Mouse (Mus musculus) kidney, adult 2 months (tissue): ENCODE measurements around the gene Cep350. TPM values are rescaled to one million over a fixed set of nuclear protein-coding genes. Genes with fewer than 3 reads are reported as not detected.

ENCODE experiments used
- DNase-seq: peaks from one replicate; pipeline ENCODE4 v3.0.0; 2021
- H3K27ac ChIP-seq: fragments of 200-500 bp; 2 replicates; pipeline ENCODE4 v1.5.1; 2012; ENCODE audit warnings: low read depth, low read length, control low read depth, inconsistent platforms; ENCODE audit not compliant: insufficient read depth
- H3K27me3 ChIP-seq: fragments of 200-500 bp; replicated peaks from 2 replicates; pipeline ENCODE4 v1.6.1; 2012; ENCODE audit warnings: mild to moderate bottlenecking, moderate library complexity, low read length, inconsistent platforms; ENCODE audit not compliant: control insufficient read depth, insufficient read depth
- H3K36me3 ChIP-seq: fragments of 200-500 bp; 2 replicates; pipeline ENCODE4 v1.6.1; 2012; ENCODE audit warnings: mild to moderate bottlenecking, moderate library complexity, low read length, inconsistent platforms; ENCODE audit not compliant: control insufficient read depth, insufficient read depth
- H3K4me1 ChIP-seq: fragments of 200-500 bp; 2 replicates; pipeline ENCODE4 v1.6.1; 2011; ENCODE audit warnings: low read length; ENCODE audit not compliant: control insufficient read depth, insufficient read depth
- H3K4me3 ChIP-seq: fragments of 200-500 bp; 2 replicates; pipeline ENCODE4 v1.5.1; 2011; ENCODE audit warnings: mild to moderate bottlenecking, low read depth, low read length, control low read depth; ENCODE audit not compliant: insufficient read depth
- CTCF ChIP-seq: fragments of 200-500 bp; conservative IDR thresholded peaks from 2 replicates; pipeline ENCODE4 v1.5.1; 2011; ENCODE audit warnings: low read depth, mild to moderate bottlenecking, control low read depth, low read length, moderate library complexity, mixed read lengths; ENCODE audit not compliant: insufficient read depth, insufficient read length
- POLR2A ChIP-seq: fragments of 200-500 bp; IDR thresholded peaks from one replicate; pipeline ENCODE4 v1.6.1; 2011; ENCODE audit warnings: low read depth, low read length, control low read depth
- WGBS: fragments of 180-500 bp; shearing (Covaris S2); methylation state at CpG from one replicate; pipeline ENCODE4 v1.1.7; 2018; 5-methylcytosine and 5-hydroxymethylcytosine counted together
- polyA plus RNA-seq: library from polyadenylated mRNA; depleted of rRNA; stranded (reverse); fragments of >200 nt; gene quantifications from 2 replicates; pipeline ENCODE4 v1.2.3, GENCODE M21; 2012

Cep350 gene
- polyA plus RNA-seq, 1 experiment = 5.2 TPM

DNA sequence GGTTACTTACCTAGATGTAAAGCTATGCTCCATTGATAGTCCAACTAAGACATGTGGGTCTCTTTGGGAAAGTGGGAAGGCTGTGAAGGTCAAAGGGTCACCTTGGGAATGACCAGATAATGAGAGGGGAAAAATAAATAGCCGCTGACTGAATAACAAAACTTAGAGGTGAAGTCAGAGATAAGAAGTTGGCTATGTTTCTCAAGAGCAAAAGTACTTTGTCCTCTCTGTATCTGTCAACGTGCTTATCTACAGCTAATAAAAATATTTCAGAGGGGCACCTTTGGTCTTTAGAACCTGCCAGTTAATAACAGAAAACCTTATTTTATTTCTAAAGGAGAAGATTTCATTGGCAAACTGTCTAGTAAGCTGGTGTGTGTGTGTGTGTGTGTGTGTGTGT lies 22.6 kb upstream of the Cep350 start:
- no peak for DNase-seq
- H3K27me3 ChIP-seq = no peaks in the 10 kb centered on the region
- no peaks in the 10 kb centered on the region for H3K36me3 ChIP-seq
- no peak overlapping the region for H3K27ac ChIP-seq
- 81% methylated on average over 2 of the region's 2 CpGs for WGBS
- no peaks in the 10 kb centered on the region for H3K4me1 ChIP-seq
- no peak overlapping the region for H3K4me3 ChIP-seq
- TF ChIP-seq POLR2A = no peak
- TF ChIP-seq CTCF = no peak

DNA sequence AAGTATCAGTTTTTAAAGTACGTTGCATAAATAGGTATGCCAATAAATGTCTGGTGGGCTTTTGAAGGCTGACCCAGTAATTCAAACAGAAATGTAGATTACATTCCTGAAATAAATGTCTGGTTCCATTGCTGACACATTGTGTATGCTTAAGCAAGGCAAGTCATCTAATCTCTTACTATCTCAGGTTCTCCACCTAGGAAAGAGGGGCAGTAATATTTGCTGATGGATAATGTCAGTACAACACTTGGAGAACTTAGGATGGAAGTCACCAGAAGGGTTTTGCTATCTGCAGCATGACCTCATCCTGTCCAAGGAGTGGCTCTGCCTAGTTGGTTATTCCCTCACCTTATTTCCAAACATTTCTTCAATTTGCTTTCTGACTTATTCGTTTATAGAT lies 21.5 kb upstream of the Cep350 start:
- Histone ChIP-seq H3K4me1 (no peaks in the 10 kb centered on the region), H3K36me3 (no peaks in the 10 kb centered on the region), H3K4me3 (no peak overlapping the region), H3K27ac (no peak overlapping the region), H3K27me3 (no peaks in the 10 kb centered on the region)
- no peak for TF ChIP-seq POLR2A
- no peak for TF ChIP-seq CTCF
- 81% methylated on average over 2 of the region's 2 CpGs for WGBS
- no peak for DNase-seq

DNA sequence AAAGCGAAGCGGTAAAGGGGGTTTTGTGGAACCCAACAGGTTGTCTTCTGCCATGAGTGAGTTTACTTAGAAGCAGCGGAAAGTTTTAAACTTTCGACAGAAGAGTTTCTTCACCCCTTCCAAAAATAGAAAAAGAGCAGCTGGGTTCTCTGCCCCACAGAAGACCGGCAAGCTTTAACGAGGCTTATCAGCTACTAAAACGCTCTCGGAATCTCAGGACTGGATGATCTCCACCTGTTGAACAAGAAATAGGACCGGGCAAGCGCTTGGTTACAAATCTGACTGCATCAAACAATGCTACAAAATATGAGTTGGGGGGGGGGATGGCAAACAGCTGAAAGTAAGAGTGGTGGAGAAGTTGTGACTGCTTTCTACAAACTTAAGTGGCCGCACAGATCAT lies 17.3 kb upstream of the Cep350 start:
- TF ChIP-seq CTCF (no peak), POLR2A (no peak)
- 58% methylated on average over 11 of the region's 11 CpGs for WGBS
- Histone ChIP-seq H3K27ac (no peak overlapping the region), H3K4me1 (no peaks in the 10 kb centered on the region), H3K36me3 (no peaks in the 10 kb centered on the region), H3K4me3 (no peak overlapping the region), H3K27me3 (no peaks in the 10 kb centered on the region)
- no peak for DNase-seq

DNA sequence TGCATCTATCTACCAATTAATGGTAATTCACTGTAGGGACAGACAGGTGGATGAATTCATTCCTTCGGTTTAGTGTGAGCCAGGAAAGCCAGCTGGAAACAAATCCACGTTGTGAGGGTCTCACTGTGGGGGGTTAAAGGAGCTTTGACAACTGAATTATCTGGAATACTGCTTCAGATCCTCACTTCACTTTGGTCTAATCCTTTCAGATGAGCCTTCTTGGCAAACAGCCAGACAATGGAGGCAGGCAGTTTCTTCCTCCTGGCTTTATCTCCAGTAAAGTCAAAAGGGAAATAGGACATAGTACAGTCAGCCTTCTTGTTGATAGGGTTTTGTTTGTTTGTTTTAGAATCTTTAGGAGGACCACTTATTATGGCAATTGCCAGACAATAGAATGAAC lies 16.3 kb upstream of the Cep350 start:
- Histone ChIP-seq H3K27me3 (no peaks in the 10 kb centered on the region), H3K27ac (no peak overlapping the region), H3K4me1 (no peaks in the 10 kb centered on the region), H3K4me3 (no peak overlapping the region), H3K36me3 (no peaks in the 10 kb centered on the region)
- peak; percentile 12 for DNase-seq
- no peak for TF ChIP-seq POLR2A
- no peak for TF ChIP-seq CTCF
- 41% methylated on average over 2 of the region's 2 CpGs for WGBS

DNA sequence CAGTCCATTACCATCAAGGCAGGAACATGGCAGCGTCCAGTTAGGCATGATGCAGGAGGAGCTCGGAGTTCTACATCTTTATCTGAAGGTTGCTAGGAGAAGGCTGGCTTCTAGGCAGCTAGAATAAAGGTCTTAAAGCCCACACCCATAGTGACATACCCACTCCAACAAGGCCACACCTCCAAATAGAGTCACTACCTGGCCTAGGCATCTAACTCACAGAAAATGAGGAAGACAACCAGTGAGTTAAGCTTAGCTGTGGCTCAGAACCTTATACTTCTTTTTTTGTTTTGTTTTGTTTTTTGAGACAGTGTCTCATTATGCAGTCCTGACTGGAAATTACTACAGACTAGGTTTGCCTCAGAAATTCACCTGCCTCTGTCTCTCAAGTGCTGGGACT lies 14.6 kb upstream of the Cep350 start:
- Histone ChIP-seq H3K27me3 (no peaks in the 10 kb centered on the region), H3K4me1 (no peaks in the 10 kb centered on the region), H3K27ac (no peak overlapping the region), H3K4me3 (no peak overlapping the region), H3K36me3 (no peaks in the 10 kb centered on the region)
- no peak for DNase-seq
- TF ChIP-seq CTCF (no peak), POLR2A (no peak)
- 90% methylated on average over 2 of the region's 2 CpGs for WGBS

GRCm38 (mm10) chr1:155974931-155975330 lies 1.9 kb upstream of the Cep350 start:
- H3K4me3 ChIP-seq = no peak overlapping the region
- H3K27me3 ChIP-seq = no peaks in the 10 kb centered on the region
- TF ChIP-seq CTCF (no peak), POLR2A (no peak)
- DNase-seq = no peak
- H3K36me3 ChIP-seq = no peaks in the 10 kb centered on the region
- WGBS = 16% methylated on average over 2 of the region's 2 CpGs
- no peaks in the 10 kb centered on the region for H3K4me1 ChIP-seq
- no peak overlapping the region for H3K27ac ChIP-seq

- TF ChIP-seq CTCF (0 out of 2 replicates have a peak, but pooled peaks have one; percentile 20), POLR2A (no peak)
- Histone ChIP-seq H3K36me3 (no peaks in the 10 kb centered on the region), H3K27ac (peak overlapping the region; percentile 91), H3K4me3 (peak overlapping the region; percentile 73), H3K4me1 (no peaks in the 10 kb centered on the region), H3K27me3 (no peaks in the 10 kb centered on the region)
- WGBS = 8% methylated on average over 19 of the region's 19 CpGs
- no peak for DNase-seq
These were observed 794 bp upstream of the Cep350 start for GRCm38 (mm10) chr1:155973719-155974379.
